8 mouse cellular contexts compared by ENCODE assay signal in the genomic region with DNA sequence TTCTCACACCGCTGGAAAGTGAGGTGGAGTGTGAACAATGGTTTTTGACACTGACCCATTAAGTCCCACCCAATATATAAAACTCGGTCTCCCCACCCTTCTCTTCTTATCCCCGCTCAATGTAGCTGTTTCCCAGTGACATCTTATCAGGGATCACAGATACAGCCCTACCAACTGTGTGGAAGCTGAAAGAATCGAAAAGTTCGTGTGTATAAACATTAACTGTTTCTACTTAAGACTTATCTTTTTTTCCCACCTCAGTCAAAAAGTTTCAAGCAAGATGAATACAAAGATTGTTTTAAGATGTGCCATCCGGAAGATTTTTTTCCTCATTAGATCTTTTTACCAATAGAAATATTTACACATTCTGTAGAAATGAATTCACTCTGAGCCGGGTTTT. TPM values are rescaled to one million over a fixed set of nuclear protein-coding genes. Genes with fewer than 3 reads are reported as not detected.
DNase-seq lines count a peak whose midpoint lies in the region; ATAC-seq lines count a peak whose summit lies in the region.

No protein-coding gene starts in this region.

- H3K4me2 ChIP-seq in heart, embryonic 13.5 days: peak overlapping the region; percentile 96
- H3K4me2 ChIP-seq in midbrain, embryonic 13.5 days (replicated peaks): peak overlapping the region; percentile 96

- peaks cover 55% of the 10 kb centered on the region for H3K4me1 ChIP-seq in heart, embryonic 13.5 days
- H3K4me1 ChIP-seq in embryonic facial prominence, embryonic 10.5 days: peaks cover 38% of the 10 kb centered on the region
- peaks cover 50% of the 10 kb centered on the region for H3K4me1 ChIP-seq in midbrain, embryonic 13.5 days (replicated peaks)

- no peaks in the 10 kb centered on the region for H3K36me3 ChIP-seq in heart, embryonic 13.5 days
- H3K36me3 ChIP-seq in embryonic facial prominence, embryonic 10.5 days (replicated peaks): peaks cover 3% of the 10 kb centered on the region; the same call in 1 of the 2 replicates
- no peaks in the 10 kb centered on the region for H3K36me3 ChIP-seq in midbrain, embryonic 13.5 days

- peak overlapping the region; percentile 97 for H3K9ac ChIP-seq in heart, embryonic 13.5 days
- H3K9ac ChIP-seq in midbrain, embryonic 13.5 days (replicated peaks): peak overlapping the region; percentile 96

- no peak for DNase-seq in heart, adult 8-10 months (ENCODE audit: low spot score)
- DNase-seq in embryonic facial prominence, embryonic 10.5 days (ENCODE audit: low spot score): no peak
- peak; percentile 19 for DNase-seq in induced T-regulatory cell, adult 2 months (ENCODE audit: low read depth)
- DNase-seq in urinary bladder, postnatal 14 days (ENCODE audit: low spot score): no peak
- DNase-seq in embryo, embryonic 10.5 days (ENCODE audit: low spot score): no peak
- DNase-seq in right cerebral cortex, postnatal 10 days (ENCODE audit: low spot score in 2 of 2): no peak

- WGBS in heart, embryonic 13.5 days: 23% methylated on average over 7 of the region's 7 CpGs
- 45% methylated on average over 7 of the region's 7 CpGs for WGBS in embryonic facial prominence, embryonic 10.5 days
- 27% methylated on average over 7 of the region's 7 CpGs for WGBS in midbrain, embryonic 13.5 days

- ATAC-seq in heart, embryonic 13.5 days (ENCODE audit: extremely low read depth, insufficient number of reproducible peaks, low FRiP score, low TSS enrichment): no peak
- ATAC-seq in midbrain, embryonic 13.5 days: no peak

- no peaks in the 10 kb centered on the region for H3K9me3 ChIP-seq in heart, embryonic 13.5 days
- no peaks in the 10 kb centered on the region for H3K9me3 ChIP-seq in embryonic facial prominence, embryonic 10.5 days
- no peaks in the 10 kb centered on the region for H3K9me3 ChIP-seq in midbrain, embryonic 13.5 days

- peak overlapping the region; percentile 92 for H3K4me3 ChIP-seq in heart, embryonic 13.5 days
- peak overlapping the region; percentile 98 for H3K4me3 ChIP-seq in embryonic facial prominence, embryonic 10.5 days
- H3K4me3 ChIP-seq in midbrain, embryonic 13.5 days (replicated peaks): peak overlapping the region; percentile 95

- H3K27me3 ChIP-seq in heart, embryonic 13.5 days (replicated peaks): no peaks in the 10 kb centered on the region
- H3K27me3 ChIP-seq in embryonic facial prominence, embryonic 10.5 days (replicated peaks; ENCODE audit: low read depth, poor library complexity, severe bottlenecking): no peaks in the 10 kb centered on the region
- H3K27me3 ChIP-seq in midbrain, embryonic 13.5 days: no peaks in the 10 kb centered on the region

- H3K27ac ChIP-seq in heart, embryonic 13.5 days (replicated peaks): no peak overlapping the region
- H3K27ac ChIP-seq in embryonic facial prominence, embryonic 10.5 days (replicated peaks): no peak overlapping the region
- no peak overlapping the region for H3K27ac ChIP-seq in midbrain, embryonic 13.5 days

RNA-seq across cellular contexts. Expression of a gene that starts 1.5 kb away (rescaled TPM):
- polyA plus RNA-seq in heart, embryonic 13.5 days (2015; fragmentation: Nextera tagmentation; extraction: Ambion mirVana): 292 and 311 TPM in 2 replicates
- 100 to 1,000 TPM; 290 to 388 (median 328) TPM for total RNA-seq in heart, adult 8-10 months (2022)
- polyA plus RNA-seq in embryonic facial prominence, embryonic 10.5 days (2016; fragmentation: Nextera tagmentation; extraction: Ambion mirVana): 201 and 228 TPM in 2 replicates
- 233 and 270 TPM in 2 replicates for polyA plus RNA-seq in midbrain, embryonic 13.5 days (2015; fragmentation: Nextera tagmentation; extraction: Ambion mirVana)
